Comparison of ENCODE assay signal across 36 mouse cellular contexts in the genomic region with DNA sequence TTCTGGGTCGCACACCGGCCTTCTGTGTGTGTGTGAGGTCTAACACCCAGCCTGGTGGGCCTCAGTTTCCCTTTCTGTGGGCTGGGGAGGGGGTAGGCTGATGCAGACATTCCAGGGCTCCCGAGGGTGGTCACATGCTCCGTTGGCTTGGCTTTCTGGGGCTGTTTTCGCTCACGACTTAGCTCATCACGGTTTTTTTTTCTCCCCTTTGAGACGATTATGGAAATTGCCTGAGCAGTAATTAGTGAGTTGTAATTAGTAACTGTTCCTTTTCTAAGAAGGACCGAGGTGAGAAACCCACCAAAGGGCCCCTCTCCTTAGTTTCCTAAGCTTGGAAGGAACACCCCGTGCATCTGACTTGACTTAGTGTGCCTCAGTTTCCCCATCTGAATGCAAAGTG. TPM values are rescaled to one million over a fixed set of nuclear protein-coding genes. Genes with fewer than 3 reads are reported as not detected.
DNase-seq lines count a peak whose midpoint lies in the region; ATAC-seq and TF ChIP-seq lines count a peak whose summit lies in the region.
"Had no signal": no experiment of that assay in that cellular context is flagged by ENCODE, and none has a peak within 500 bp of the region (broad histone marks: within the 10 kb centered on the region; RNA-seq: fewer than 3 reads in every experiment).

No protein-coding gene starts in this region.

- H3K27ac ChIP-seq in forebrain, embryonic 10.5 days = peak overlapping the region; percentile 63; the same call in 1 of the 2 replicates
- H3K27ac ChIP-seq in forebrain, embryonic 15.5 days (replicated peaks) = no peak overlapping the region
- peak overlapping the region; percentile 62 for H3K27ac ChIP-seq in embryonic facial prominence, embryonic 11.5 days (replicated peaks; ENCODE audit: low read depth, low read length)
- peak overlapping the region; percentile 56 for H3K27ac ChIP-seq in limb, embryonic 11.5 days (replicated peaks; ENCODE audit: low read depth, low read length)
- H3K27ac ChIP-seq in stomach, embryonic 15.5 days = no peak overlapping the region
- H3K27ac ChIP-seq in gastrocnemius, adult 2 months = no peak overlapping the region
- H3K27ac ChIP-seq: heart, embryonic 15.5 days; hindbrain, embryonic 15.5 days; layer of hippocampus, adult 2 months; liver, embryonic 12.5 days; midbrain, embryonic 10.5 days; midbrain, embryonic 15.5 days had no signal

- peaks cover 4% of the 10 kb centered on the region; the same call in 1 of the 2 replicates for H3K9me3 ChIP-seq in forebrain, embryonic 10.5 days
- H3K9me3 ChIP-seq in forebrain, embryonic 15.5 days = peaks cover 6% of the 10 kb centered on the region; the same call in 1 of the 2 replicates
- no peaks in the 10 kb centered on the region for H3K9me3 ChIP-seq in embryonic facial prominence, embryonic 11.5 days (replicated peaks; ENCODE audit: control insufficient read depth, low read length)
- H3K9me3 ChIP-seq in limb, embryonic 11.5 days (ENCODE audit: control insufficient read depth, low read length) = no peaks in the 10 kb centered on the region
- no peaks in the 10 kb centered on the region for H3K9me3 ChIP-seq in stomach, embryonic 15.5 days
- H3K9me3 ChIP-seq: heart, embryonic 10.5 days; heart, embryonic 15.5 days; hindbrain, embryonic 15.5 days; liver, embryonic 12.5 days; midbrain, embryonic 15.5 days had no signal

- no peak for TF ChIP-seq CTCF in gastrocnemius, adult 2 months (IDR thresholded peaks at IDR 0.05)

- no peak overlapping the region for H3K4me2 ChIP-seq in forebrain, embryonic 15.5 days (replicated peaks)
- no peak overlapping the region for H3K4me2 ChIP-seq in embryonic facial prominence, embryonic 11.5 days (ENCODE audit: low read depth, low read length)
- H3K4me2 ChIP-seq in limb, embryonic 11.5 days (ENCODE audit: low read depth, severe bottlenecking) = 0 out of 2 replicates have a peak overlapping the region, but pooled peaks have one; percentile 10
- peak overlapping the region; percentile 34 for H3K4me2 ChIP-seq in stomach, embryonic 15.5 days
- H3K4me2 ChIP-seq: heart, embryonic 15.5 days; hindbrain, embryonic 15.5 days; liver, embryonic 12.5 days; midbrain, embryonic 15.5 days had no signal

- peaks cover 10% of the 10 kb centered on the region; the same call in 1 of the 2 replicates for H3K27me3 ChIP-seq in forebrain, embryonic 10.5 days (ENCODE audit: poor library complexity, severe bottlenecking)
- H3K27me3 ChIP-seq in forebrain, embryonic 15.5 days = no peaks in the 10 kb centered on the region
- no peaks in the 10 kb centered on the region for H3K27me3 ChIP-seq in embryonic facial prominence, embryonic 11.5 days (ENCODE audit: control insufficient read depth, insufficient read depth, low read length)
- no peaks in the 10 kb centered on the region for H3K27me3 ChIP-seq in limb, embryonic 11.5 days (ENCODE audit: control insufficient read depth, insufficient read depth, low read length)
- no peaks in the 10 kb centered on the region for H3K27me3 ChIP-seq in stomach, embryonic 15.5 days (replicated peaks)
- H3K27me3 ChIP-seq: CH12.LX; hindbrain, embryonic 15.5 days; midbrain, embryonic 15.5 days had no signal

- H3K9ac ChIP-seq in forebrain, embryonic 15.5 days (replicated peaks) = no peak overlapping the region
- no peak overlapping the region for H3K9ac ChIP-seq in embryonic facial prominence, embryonic 11.5 days (replicated peaks; ENCODE audit: low read length)
- no peak overlapping the region for H3K9ac ChIP-seq in limb, embryonic 11.5 days (ENCODE audit: low read length)
- no peak overlapping the region for H3K9ac ChIP-seq in stomach, embryonic 15.5 days
- H3K9ac ChIP-seq: heart, embryonic 15.5 days; hindbrain, embryonic 15.5 days; liver, embryonic 12.5 days; liver, postnatal 0 days; midbrain, embryonic 15.5 days had no signal

- no peak for ATAC-seq in forebrain, embryonic 15.5 days (replicated peaks)
- ATAC-seq in embryonic facial prominence, embryonic 11.5 days (replicated peaks; ENCODE audit: insufficient number of reproducible peaks, low FRiP score, low TSS enrichment, low read depth) = no peak
- ATAC-seq in limb, embryonic 11.5 days (ENCODE audit: insufficient number of reproducible peaks, low FRiP score, low TSS enrichment, low read depth) = no peak
- peak; percentile 5; the same call in 1 of the 2 replicates for ATAC-seq in stomach, embryonic 15.5 days (ENCODE audit: insufficient read depth, low FRiP score, low read depth)
- ATAC-seq: inflammation-experienced regulatory T-cells, adult 6 months; liver, embryonic 12.5 days; liver, postnatal 0 days; lung, postnatal 0 days; midbrain, embryonic 15.5 days had no signal

- no peak for DNase-seq in forebrain, embryonic 10.5 days (ENCODE audit: extremely low spot score, low spot score)
- DNase-seq in embryonic facial prominence, embryonic 11.5 days (ENCODE audit: low spot score) = no peak
- DNase-seq in limb, embryonic 11.5 days (ENCODE audit: low spot score) = no peak
- no peak for DNase-seq in gastrocnemius, adult 2 months
- DNase-seq in heart, postnatal 14 days = no peak
- no peak for DNase-seq in lung, postnatal 36 days
- DNase-seq: adrenal gland, postnatal 10 days; cerebellum, adult 11 months; cerebellum, adult 9-11 months; gastrocnemius, postnatal 14 days; heart, postnatal 4 days; kidney, adult 2 months; kidney, postnatal 36 days; liver, postnatal 0 days; spleen, adult 18-20 months; thymus, postnatal 4 days had no signal

- WGBS in forebrain, embryonic 10.5 days = 76% methylated on average over 10 of the region's 10 CpGs
- 42% methylated on average over 10 of the region's 10 CpGs for WGBS in forebrain, embryonic 15.5 days
- WGBS in embryonic facial prominence, embryonic 11.5 days = 41% methylated on average over 10 of the region's 10 CpGs
- WGBS in limb, embryonic 11.5 days = 61% methylated on average over 10 of the region's 10 CpGs
- WGBS in stomach, embryonic 15.5 days = 47% methylated on average over 10 of the region's 10 CpGs

- intact Hi-C loops in gastrocnemius, adult 2 months (cut with DNase I) = no loop called here
- intact Hi-C loops in heart, postnatal 14 days (cut with DNase I) = no loop called here

- H3K36me3 ChIP-seq in forebrain, embryonic 10.5 days (replicated peaks) = no peaks in the 10 kb centered on the region
- no peaks in the 10 kb centered on the region for H3K36me3 ChIP-seq in forebrain, embryonic 15.5 days
- H3K36me3 ChIP-seq in embryonic facial prominence, embryonic 11.5 days (replicated peaks; ENCODE audit: control insufficient read depth, insufficient read depth, low read depth, low read length) = no peaks in the 10 kb centered on the region
- no peaks in the 10 kb centered on the region for H3K36me3 ChIP-seq in limb, embryonic 11.5 days (ENCODE audit: control insufficient read depth, insufficient read depth, low read length)
- no peaks in the 10 kb centered on the region for H3K36me3 ChIP-seq in stomach, embryonic 15.5 days
- H3K36me3 ChIP-seq: heart, embryonic 10.5 days; heart, embryonic 15.5 days; hindbrain, embryonic 15.5 days; liver, embryonic 12.5 days; midbrain, embryonic 10.5 days; midbrain, embryonic 15.5 days had no signal

- peaks cover 15% of the 10 kb centered on the region for H3K4me1 ChIP-seq in forebrain, embryonic 10.5 days
- no peaks in the 10 kb centered on the region for H3K4me1 ChIP-seq in forebrain, embryonic 15.5 days
- 0 out of 2 replicates have a peak, but pooled peaks cover 4% of the 10 kb centered on the region for H3K4me1 ChIP-seq in embryonic facial prominence, embryonic 11.5 days (ENCODE audit: control insufficient read depth, insufficient read depth, low read length)
- H3K4me1 ChIP-seq in limb, embryonic 11.5 days (ENCODE audit: control insufficient read depth, insufficient read depth, low read length) = peaks cover 8% of the 10 kb centered on the region
- peaks cover 9% of the 10 kb centered on the region for H3K4me1 ChIP-seq in stomach, embryonic 15.5 days
- H3K4me1 ChIP-seq: heart, embryonic 10.5 days; heart, embryonic 15.5 days; hindbrain, embryonic 15.5 days; liver, embryonic 12.5 days; midbrain, embryonic 15.5 days had no signal

- no peak overlapping the region for H3K4me3 ChIP-seq in forebrain, embryonic 10.5 days
- no peak overlapping the region for H3K4me3 ChIP-seq in forebrain, embryonic 15.5 days
- no peak overlapping the region for H3K4me3 ChIP-seq in embryonic facial prominence, embryonic 11.5 days (ENCODE audit: low read depth, low read length)
- H3K4me3 ChIP-seq in limb, embryonic 11.5 days (ENCODE audit: low read depth, low read length) = no peak overlapping the region
- no peak overlapping the region for H3K4me3 ChIP-seq in stomach, embryonic 15.5 days (replicated peaks)
- no peak overlapping the region for H3K4me3 ChIP-seq in gastrocnemius, adult 2 months
- H3K4me3 ChIP-seq: heart, embryonic 10.5 days; heart, embryonic 15.5 days; hindbrain, embryonic 15.5 days; layer of hippocampus, adult 2 months; liver, embryonic 12.5 days; midbrain, embryonic 10.5 days; midbrain, embryonic 15.5 days had no signal

RNA-seq across cellular contexts. Expression of a gene that starts 54.7 kb away (rescaled TPM):
- 0.66 and 1.3 TPM in 2 replicates for polyA plus RNA-seq in forebrain, embryonic 10.5 days (2016; fragmentation: Nextera tagmentation; extraction: Ambion mirVana)
- polyA plus RNA-seq in forebrain, embryonic 15.5 days (2015; fragmentation: Nextera tagmentation; extraction: Ambion mirVana) = not detected in 2 replicates
- polyA plus RNA-seq in embryonic facial prominence, embryonic 11.5 days (2014; fragmentation: Nextera tagmentation; extraction: Ambion mirVana) = 74.9 and 139 TPM in 2 replicates
- 1.3 and 1.4 TPM in 2 replicates for polyA plus RNA-seq in limb, embryonic 11.5 days (2014; fragmentation: Nextera tagmentation; extraction: Ambion mirVana)
- 173 and 204 TPM in 2 replicates for polyA plus RNA-seq in stomach, embryonic 15.5 days (2015; fragmentation: Nextera tagmentation; extraction: Ambion mirVana)
- not detected for total RNA-seq in gastrocnemius, adult 2 months (2021)
- not detected for total RNA-seq in heart, postnatal 14 days (2021)
- total RNA-seq: CH12.LX; gastrocnemius, postnatal 14 days; granulocyte monocyte progenitor cell, adult 5-6 weeks; heart, postnatal 4 days; layer of hippocampus, adult 2 months; layer of hippocampus, postnatal 25 days; left cerebral cortex, adult 8-10 months; left cerebral cortex, postnatal 36 days; megakaryocyte progenitor cell, adult 5-6 weeks; neutrophil, adult 5-6 weeks had no signal
- polyA plus RNA-seq: C2C12; hindbrain, embryonic 15.5 days; inflammation-experienced regulatory T-cells, adult 6 months; kidney, adult 2 months; lung, postnatal 0 days; midbrain, embryonic 15.5 days; neural tube, embryonic 11.5 days had no signal

Comparison
In these comparisons a context has a peak if more than half of its experiments do, and no peak if none do; other contexts are left out.
1. H3K27ac ChIP-seq: peak in forebrain, embryonic 10.5 days (single experiment), embryonic facial prominence, embryonic 11.5 days (single experiment) and limb, embryonic 11.5 days (single experiment); none in forebrain, embryonic 15.5 days (single experiment), stomach, embryonic 15.5 days (single experiment) and gastrocnemius, adult 2 months (single experiment).
2. H3K4me2 ChIP-seq: peak in limb, embryonic 11.5 days (single experiment) and stomach, embryonic 15.5 days (single experiment); none in forebrain, embryonic 15.5 days (single experiment) and embryonic facial prominence, embryonic 11.5 days (single experiment).
3. RNA of a gene that starts 54.7 kb away (polyA plus RNA-seq): 173 to 204 TPM in stomach, embryonic 15.5 days and 74.9 to 139 TPM in embryonic facial prominence, embryonic 11.5 days; 1.3 to 1.4 TPM in limb, embryonic 11.5 days, 0.66 to 1.3 TPM in forebrain, embryonic 10.5 days and not detected in forebrain, embryonic 15.5 days; every median in the first group is over 10 times any median in the second.